Mouse (Mus musculus) embryonic stem cell, embryonic (primary cell): ENCODE measurements around the gene Umod.

Experiments used
- CTCF ChIA-PET, 4 experiments: fragments of 300-600 bp in 2 of 4; fragments of 350-600 bp in 2 of 4; sonication (Branson Sonifier 250); formaldehyde crosslinking; loops; one replicate each; lab custom pipeline; 2022; ENCODE audit warnings: inconsistent platforms in 2 of 4; lab: Charles Lee
- POLR2A ChIA-PET, 4 experiments: fragments of 300-600 bp in 2 of 4; fragments of 350-600 bp in 2 of 4; sonication (Branson Sonifier 250); formaldehyde crosslinking; loops; one replicate each; lab custom pipeline; 2022; ENCODE audit warnings: antibody characterized with exemption in 4 of 4, inconsistent platforms in 1 of 4; lab: Charles Lee

The Umod gene

DNA sequence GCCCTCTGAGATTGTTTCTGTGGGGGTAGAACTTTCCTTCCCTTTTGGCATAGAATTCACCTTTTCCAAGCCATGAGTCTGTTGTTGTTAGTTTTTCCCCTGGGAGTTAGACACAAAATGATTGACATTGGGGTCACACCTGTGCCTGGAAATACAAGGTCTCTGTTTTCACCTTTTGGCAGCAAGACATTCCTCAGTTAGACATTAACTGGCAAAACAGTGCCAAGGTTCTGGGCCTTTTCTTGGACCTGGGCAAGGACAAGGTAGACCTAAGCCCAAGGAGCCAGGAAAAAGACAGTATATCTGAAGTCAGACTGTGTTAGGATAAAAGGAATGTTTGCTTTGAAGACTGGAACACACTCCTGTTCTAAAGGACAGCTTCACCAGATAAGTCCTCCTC, at the start of gene Umod:
Gene Umod, minus strand, starts transcription at position 27 of the 400 bp plus-strand sequence.
- CTCF ChIA-PET: interaction anchor here in 1 of 4 experiments (0.7 kb wide), 1 partner anchor 34 kb away, joined by 3 read pairs; no protein-coding TSS in a partner anchor
- POLR2A ChIA-PET: no interaction called here

DNA sequence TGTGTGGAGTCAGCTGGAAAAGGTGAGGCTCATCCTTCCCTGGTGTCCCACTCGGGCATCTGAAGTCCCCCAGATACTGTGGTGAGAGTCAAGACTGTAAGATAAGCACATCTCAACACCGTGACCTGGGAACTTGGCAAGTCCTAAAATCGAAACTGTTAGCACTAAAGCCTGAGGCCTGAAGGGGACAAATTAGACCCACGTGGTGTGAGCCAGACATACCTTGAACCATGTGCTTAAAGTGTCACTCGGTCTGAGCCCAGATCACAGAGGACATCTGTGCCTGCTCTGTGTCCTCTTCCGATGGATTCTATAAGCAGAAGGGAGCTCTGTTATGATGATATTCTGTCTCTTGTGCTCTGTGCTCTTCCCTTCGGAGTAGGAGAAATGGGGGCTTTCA, 49.5 kb upstream of the Umod start:
- ChIA-PET POLR2A (no interaction called here), CTCF (interaction anchor here in 1 of 4 experiments (0.6 kb wide), 1 partner anchor 516 kb away, joined by 4 read pairs; no protein-coding TSS in a partner anchor)

DNA sequence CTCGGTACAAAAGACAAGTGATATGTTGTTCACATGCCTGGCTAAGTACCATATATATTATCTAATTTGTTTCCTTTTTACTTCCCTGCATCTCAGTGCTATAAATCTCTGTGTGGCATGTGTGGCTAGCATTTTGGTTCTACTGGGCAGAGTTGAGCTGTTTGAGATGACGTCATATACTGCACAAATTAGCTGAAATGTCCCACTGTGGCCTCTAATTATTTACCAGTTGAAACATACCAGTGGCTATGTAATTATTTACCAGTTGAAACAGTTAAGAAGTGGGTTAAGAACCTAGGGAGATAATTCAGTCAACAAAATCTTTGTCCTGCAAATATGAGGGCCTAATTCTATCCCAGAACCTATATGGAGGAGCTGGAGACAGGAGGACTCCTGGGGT, 48.5 kb upstream of the Umod start:
- CTCF ChIA-PET: no interaction called here
- POLR2A ChIA-PET: no interaction called here

DNA sequence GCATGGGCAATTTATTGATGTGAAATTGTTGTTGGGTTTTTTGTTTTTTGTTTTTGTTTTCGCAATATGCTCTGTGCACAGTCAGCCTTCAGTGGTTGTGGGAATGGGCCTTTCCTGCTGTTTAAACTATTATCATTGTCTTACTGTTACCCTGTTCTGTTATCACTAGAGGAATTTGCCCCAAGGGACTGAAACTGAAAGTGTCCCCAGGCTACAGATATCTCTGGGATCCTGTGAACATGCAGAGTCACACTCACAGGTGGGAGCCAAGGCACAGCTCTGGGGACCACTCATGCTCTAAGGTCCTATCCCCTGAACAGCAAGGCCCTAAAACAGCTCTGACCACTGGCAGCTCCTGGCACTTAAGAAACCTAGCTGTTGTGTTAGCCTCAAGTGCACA, 48.1 kb upstream of the Umod start:
- CTCF ChIA-PET: no interaction called here
- POLR2A ChIA-PET: no interaction called here

DNA sequence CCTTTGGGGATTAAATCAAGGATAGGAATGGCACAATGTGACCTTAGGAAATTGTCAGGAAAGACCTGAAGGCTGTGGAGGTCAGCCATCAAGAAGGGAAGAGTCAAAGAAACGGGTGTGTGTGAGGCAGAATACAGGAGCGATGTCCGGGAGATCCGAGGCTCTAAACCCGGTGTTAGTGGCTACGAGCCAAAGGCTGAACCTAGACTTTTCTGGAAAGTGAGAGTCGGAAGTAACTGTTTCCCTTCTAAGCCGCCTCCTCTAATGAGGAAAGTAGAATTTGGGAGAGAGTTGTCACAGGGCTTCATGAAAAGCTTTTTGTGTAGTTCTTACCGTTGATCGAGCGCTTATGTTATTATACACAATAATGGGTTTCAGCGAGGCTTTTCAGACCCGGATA, 47.4 kb upstream of the Umod start:
- ChIA-PET POLR2A (no interaction called here), CTCF (interaction anchor here in 2 of 4 experiments (0.5 to 1.4 kb wide), 2 partner anchors 13 to 1078 kb away, joined by 4 to 14 read pairs; no protein-coding TSS in a partner anchor)

DNA sequence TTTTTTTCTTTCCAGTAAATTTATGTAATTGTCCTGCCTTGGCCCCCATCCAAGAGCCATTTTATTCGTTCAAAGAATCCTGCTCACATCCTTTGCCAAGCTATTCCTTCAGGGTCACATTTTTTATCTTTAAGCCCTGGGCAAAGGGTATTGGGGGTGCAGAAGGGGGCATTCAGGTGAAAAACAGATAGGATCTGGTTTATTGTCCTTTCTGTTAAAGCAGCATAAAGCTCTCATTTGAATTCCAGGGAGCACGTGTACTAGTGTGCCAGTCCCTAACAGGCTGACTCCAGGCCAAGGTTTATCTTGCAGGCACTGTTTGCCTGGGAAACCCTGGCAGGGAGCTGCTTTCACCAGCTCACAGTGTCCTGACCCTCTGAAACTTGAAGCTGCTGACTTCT, 46.8 kb upstream of the Umod start:
- ChIA-PET CTCF (interaction anchor here in 2 of 4 experiments (0.8 to 1.4 kb wide), 3 partner anchors 9 to 13 kb away, joined by 3 to 4 read pairs (median 4); no protein-coding TSS in a partner anchor), POLR2A (no interaction called here)

DNA sequence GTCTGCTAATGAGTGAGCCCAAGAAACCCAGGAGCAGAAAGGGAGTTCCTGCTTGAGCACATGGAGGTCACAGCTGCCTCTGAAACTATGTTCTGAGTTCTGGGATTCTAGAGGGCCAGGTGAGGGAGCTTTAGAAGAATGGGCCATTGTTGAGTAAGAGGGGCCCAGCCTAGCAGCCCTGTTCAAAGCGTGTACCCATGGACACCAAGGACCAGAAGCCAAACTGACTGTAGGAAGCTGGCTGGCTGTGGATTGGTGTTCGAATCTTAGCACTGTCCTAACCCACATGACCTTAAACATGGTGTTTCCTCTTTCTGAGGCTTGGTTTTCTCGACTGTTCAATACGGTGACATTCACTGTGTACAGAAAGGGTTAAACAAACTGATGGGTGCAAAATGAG, 44.3 kb upstream of the Umod start, which contains the start of gene Pdilt:
Gene Pdilt, minus strand, starts transcription at position 101 of the 400 bp plus-strand sequence.
- POLR2A ChIA-PET: no interaction called here
- CTCF ChIA-PET: interaction anchor here (0.6 to 1.1 kb wide), 4 partner anchors 10 to 54 kb away, joined by 3 to 4 read pairs (median 3); no protein-coding TSS in a partner anchor

DNA sequence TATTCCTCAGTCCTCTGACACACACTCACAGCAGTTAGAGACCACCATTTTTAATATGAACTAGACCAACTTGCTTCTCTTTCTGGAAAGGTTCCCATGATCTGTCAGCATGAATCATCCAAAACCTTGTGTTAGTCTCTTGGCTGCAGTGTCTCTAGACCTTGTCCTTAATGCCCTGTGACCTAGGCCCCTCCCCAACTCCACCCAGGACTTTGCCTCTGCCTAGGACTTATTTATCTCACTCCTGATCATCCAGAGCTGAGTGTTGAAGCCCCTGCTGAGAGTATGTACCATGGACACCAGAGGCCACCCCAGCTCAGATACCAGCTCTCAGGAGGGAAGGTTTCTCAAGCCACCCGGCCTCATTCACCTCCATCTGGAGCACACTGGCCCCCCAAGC, 43.3 kb upstream of the Umod start:
- ChIA-PET POLR2A (no interaction called here), CTCF (interaction anchor here in 1 of 4 experiments (1.9 kb wide), 1 partner anchor 9 kb away, joined by 6 read pairs; no protein-coding TSS in a partner anchor)

DNA sequence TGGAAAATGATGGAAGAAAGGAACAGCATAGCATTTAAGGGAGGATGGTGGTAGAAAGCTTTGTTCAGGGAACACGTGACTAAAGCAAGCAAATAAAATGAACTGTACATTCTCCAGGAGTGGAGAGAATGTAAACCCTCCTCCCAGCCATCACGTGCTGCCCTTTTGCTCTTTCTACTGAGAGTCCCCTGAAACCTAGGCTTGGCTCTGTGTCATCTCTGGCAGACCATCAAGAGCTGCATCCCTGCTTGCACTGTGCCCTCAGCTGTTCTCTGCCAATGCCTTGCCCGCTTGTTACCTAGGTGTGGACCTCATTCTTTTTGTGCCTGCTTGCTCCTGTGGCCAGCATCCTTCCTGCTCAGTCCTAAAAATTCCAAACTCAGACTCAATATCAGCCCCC, 42.7 kb upstream of the Umod start:
- POLR2A ChIA-PET: no interaction called here

DNA sequence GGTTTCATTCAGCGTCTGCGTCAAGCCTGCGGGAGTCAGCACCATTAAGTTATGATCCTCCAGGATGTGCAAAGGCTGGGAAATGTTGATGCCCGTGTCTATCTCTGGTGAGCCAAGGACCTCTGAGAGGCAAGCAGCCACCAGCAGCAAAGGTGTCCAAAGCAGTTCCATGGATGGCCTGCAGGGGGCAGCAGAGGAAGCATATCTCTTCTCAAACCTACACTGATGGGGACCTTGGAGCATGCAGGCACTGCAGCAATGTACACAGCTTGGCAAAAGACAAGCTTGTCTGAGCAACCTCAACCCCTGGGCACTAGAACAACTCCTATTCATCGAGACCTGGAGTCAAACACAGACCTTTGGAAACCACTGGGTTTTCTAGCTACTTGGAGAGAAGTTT, 40.6 kb upstream of the Umod start:
- ChIA-PET POLR2A (no interaction called here), CTCF (interaction anchor here (0.6 to 1.5 kb wide), 8 partner anchors 18 to 524 kb away, joined by 3 to 13 read pairs (median 4); no protein-coding TSS in a partner anchor)

More for the DNA sequence above, 42.7 kb upstream of the Umod start:
- CTCF ChIA-PET: interaction anchor here in 2 of 4 experiments (0.6 to 1.9 kb wide), 2 partner anchors 9 to 149 kb away, joined by 3 to 6 read pairs; no protein-coding TSS in a partner anchor

DNA sequence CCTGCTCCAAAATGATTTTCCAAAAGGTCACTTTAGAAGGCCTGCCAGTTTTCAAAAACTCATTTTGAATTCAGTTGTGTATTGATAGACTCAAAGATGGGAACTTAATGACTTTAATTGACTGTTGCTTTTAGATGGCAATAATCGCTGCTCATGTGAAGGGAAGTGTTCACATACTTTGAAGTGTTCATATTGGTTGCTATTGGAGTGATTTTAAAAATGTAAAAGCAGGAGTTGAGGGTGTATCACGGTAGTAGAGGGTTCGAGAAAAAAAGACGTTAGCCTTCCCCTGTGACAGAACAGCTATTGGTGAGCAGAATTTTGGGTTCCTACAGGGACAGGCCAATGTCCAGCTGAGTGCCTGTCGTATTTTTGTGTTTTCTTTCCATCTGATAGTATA, 40.1 kb upstream of the Umod start, which contains the start of gene Acsm5:
Gene Acsm5, plus strand, starts transcription at position 301 of the 400 bp plus-strand sequence.
- ChIA-PET CTCF (interaction anchor here (0.6 to 1.5 kb wide), 5 partner anchors 154 to 508 kb away, joined by 3 to 13 read pairs (median 4); no protein-coding TSS in a partner anchor), POLR2A (no interaction called here)

DNA sequence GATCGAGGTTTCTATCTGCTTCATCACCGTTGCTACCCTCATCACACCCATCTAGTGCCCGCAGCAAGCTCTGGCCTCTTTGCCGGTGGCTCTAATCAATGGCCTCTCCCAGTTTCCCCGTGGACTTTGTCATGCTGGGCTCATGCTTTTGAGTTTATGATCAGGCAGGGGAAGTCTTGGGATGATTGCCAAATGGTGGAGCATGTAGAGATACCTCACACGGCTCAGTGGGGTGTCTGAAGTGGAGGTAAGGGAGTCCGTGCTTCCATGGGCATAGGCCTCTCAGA, 37.1 kb upstream of the Umod start:
- ChIA-PET POLR2A (no interaction called here), CTCF (interaction anchor here in 1 of 4 experiments (1.0 to 3.2 kb wide), 2 partner anchors 9 to 492 kb away, joined by 3 to 24 read pairs; no protein-coding TSS in a partner anchor)

DNA sequence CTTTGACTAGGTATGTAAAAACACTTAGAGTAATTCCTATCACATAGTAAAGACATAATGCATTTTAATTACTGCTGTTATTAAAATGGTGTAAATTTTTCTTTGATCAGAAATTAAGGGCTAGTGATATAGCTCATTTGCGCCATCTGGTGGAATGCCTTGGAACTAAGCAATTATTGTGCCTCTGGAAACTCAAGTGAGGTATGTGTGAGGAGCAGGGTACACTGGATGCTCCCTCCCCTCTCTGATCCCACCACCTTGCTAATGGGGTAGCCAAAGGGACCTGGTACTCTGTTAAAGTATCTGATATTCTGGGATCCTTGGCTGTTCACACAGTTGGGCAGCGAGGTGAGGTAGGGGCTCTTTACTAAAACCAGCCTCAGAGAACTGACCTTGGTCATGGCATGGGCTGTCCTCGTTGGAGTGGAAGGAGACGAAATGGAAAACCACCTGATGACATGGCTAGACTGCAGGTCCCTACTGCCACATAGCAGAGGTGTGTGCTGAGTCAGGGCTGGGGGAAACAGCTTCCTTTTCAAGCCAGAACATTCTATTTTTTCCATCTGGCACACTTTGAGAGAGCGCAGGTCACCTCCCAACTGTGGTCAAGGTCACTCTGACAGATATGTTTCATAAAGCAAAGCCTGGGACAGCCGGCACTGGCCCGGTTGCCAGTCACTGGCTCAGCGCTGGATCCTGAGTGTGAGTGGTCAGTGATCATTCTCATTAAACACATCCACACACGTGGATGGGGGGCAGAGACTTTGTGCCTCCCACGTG, 36.6 kb upstream of the Umod start:
- ChIA-PET CTCF (interaction anchor here (0.6 to 4.8 kb wide), 19 partner anchors 88 to 661 kb away, joined by 3 to 103 read pairs (median 4); no protein-coding TSS in a partner anchor), POLR2A (interaction anchor here in 1 of 4 experiments (1.0 kb wide), 1 partner anchor 492 kb away, joined by 3 read pairs; no protein-coding TSS in a partner anchor)

DNA sequence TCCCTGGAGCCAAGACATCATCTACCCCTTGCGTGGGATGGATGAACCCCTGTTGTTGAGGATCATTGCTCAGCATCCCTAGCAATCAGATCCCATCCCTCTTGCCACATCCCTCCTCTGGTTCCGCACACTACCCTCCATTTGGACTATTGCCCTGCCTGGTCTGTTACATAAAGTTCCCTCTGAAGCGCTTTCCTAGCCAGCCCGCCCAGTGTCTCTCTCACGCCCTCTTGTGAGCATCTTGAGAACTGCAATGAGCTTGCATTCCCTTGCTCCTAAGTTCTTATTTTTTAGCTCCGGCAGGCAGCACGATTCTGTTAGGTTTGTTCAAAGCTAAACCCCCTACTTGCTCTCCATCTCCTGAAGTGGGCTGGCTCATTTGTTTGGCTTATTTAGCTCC, 34.0 kb upstream of the Umod start:
- ChIA-PET CTCF (interaction anchor here (0.5 to 4.8 kb wide), 63 partner anchors 9 to 772 kb away, joined by 3 to 103 read pairs (median 4); partner anchors contain the start of genes Gpr139 (in 2 of the 4) and Pdilt (in 1 of the 4)), POLR2A (interaction anchor here in 1 of 4 experiments (0.7 kb wide), 1 partner anchor 502 kb away, joined by 4 read pairs; no protein-coding TSS in a partner anchor)

DNA sequence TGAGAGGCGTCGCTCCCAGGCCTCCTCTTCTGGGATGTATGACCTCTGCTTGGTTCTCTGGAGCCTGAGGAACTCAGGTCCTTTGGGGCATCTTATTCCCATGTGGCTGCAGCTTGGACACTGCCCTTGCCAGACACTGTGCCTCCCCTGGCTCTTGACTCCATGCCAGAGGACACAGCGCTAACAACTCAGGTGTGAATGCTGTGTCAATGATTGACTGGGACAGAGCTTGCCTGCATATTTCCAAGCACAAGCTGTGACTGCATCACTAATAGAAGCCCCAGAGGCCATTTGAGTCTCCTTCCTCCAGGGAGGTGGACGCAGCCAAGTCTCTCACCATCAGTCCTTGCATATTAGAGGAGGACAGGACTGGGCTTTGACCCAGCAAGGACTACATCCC, 32.1 kb upstream of the Umod start:
- CTCF ChIA-PET: interaction anchor here in 3 of 4 experiments (0.7 to 4.8 kb wide), 4 partner anchors 491 to 1519 kb away, joined by 3 to 103 read pairs (median 6); no protein-coding TSS in a partner anchor
- POLR2A ChIA-PET: no interaction called here

DNA sequence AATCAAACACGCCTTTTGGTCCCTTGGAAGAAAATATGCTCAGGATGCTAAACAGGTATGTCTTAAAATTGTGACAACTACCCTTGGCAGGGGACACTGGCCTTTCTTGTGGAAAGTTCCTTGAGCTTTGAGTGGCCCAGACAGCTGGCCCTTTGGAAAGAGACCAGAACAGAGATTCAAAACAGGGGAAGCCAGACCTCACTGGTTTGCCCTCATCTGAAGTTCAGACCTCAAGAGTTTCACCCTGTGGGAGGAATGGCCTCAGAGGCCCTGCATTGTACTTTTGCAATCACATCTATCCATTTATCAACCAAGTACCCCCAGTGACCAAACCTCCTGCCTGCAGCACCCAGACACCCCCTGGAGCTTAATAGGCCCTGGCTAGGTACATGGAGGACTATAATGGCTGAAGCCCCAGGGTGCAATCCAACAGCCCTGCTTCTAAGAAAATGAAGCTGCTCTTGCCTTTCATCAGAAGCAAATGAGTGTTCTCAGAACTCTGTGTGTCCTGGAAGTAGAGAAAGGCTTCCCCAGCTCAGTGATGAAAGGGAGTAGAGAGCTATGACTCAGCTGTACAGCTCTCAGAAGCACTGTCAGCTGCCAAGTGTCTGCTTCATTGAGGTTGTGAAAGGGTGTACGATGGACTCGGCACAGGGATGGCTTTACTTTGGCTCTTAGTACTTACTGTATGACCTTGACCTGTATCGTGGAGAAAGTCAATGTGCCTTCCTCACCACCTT, 11.1 kb upstream of the Umod start:
- CTCF ChIA-PET: interaction anchor here in 1 of 4 experiments (0.6 to 2.5 kb wide), 3 partner anchors 14 to 183 kb away, joined by 3 to 6 read pairs (median 3); no protein-coding TSS in a partner anchor

DNA sequence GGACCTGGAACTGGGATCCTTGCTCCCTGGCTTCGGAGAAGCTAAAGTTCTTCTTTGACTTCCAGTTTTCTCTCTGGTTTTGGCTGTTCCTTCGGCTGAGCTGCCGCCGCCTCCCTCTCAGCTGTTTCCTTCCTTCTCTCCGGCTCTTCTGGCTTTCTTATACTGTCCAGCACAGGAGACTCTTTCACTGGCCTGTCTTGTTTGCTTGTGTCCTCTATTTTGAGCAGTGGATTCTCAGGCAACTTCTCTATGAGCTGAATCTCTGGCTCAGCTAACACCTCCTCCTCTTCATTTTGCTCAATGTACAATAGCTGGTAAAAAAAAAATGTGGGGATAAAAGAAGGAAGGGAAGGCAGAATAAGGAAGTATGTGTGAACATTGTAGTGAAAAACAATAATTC, 7.6 kb upstream of the Umod start:
- ChIA-PET POLR2A (no interaction called here), CTCF (interaction anchor here in 1 of 4 experiments (1.2 kb wide), 1 partner anchor 26 kb away, joined by 3 read pairs; no protein-coding TSS in a partner anchor)

More for the DNA sequence above, 11.1 kb upstream of the Umod start:
- POLR2A ChIA-PET: interaction anchor here in 2 of 4 experiments (0.5 to 0.6 kb wide), 2 partner anchors 558 to 1255 kb away, joined by 3 to 6 read pairs; no protein-coding TSS in a partner anchor

DNA sequence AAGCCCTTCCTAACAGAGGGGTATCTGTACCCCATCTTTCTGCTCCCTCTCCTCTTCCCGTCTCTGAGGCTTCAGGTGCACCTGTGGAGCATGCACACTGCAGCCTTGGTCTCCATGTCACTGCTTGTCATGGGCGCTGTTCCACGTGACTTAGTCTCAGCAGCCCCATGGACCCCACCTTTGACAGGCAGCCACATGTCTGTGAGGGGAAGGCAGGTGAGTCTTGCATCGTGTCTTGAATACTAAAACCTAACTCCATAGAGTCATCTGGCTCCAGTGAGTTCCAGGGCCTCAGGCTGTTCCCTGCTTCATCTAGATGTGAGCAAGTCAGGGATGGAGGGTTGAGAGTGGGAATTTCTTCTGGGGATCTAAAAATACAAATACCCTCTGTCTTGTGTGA, 5.1 kb upstream of the Umod start:
- CTCF ChIA-PET: interaction anchor here in 1 of 4 experiments (0.7 kb wide), 1 partner anchor 250 kb away, joined by 3 read pairs; no protein-coding TSS in a partner anchor

More for the DNA sequence above, 5.1 kb upstream of the Umod start:
- POLR2A ChIA-PET: no interaction called here
